Mouse (Mus musculus): ENCODE data around the gene A930017K11Rik. TPM values are rescaled to one million over a fixed set of nuclear protein-coding genes. Genes with fewer than 3 reads are reported as not detected.

The A930017K11Rik gene
- total RNA-seq (2023; ENCODE audit: inconsistent age): 0.21 TPM in 1 of 4 replicates, not detected in the others

GRCm38 (mm10) chr17:25951803-25952623 lies at the start of gene A930017K11Rik:
TSS of gene A930017K11Rik (minus strand) at chr17:25952565.

GRCm38 (mm10) chr17:25985306-25986294 lies 33.2 kb upstream of the A930017K11Rik start, which contains the start of gene Capn15:
TSS of gene Capn15 (minus strand) at chr17:25985796.

GRCm38 (mm10) chr17:25944366-25945163 lies 7.8 kb downstream of the A930017K11Rik start, which contains the start of the genes Pigq and Nhlrc4:
TSS of gene Pigq (minus strand) at chr17:25944936.
TSS of gene Nhlrc4 (minus strand) at chr17:25944961.

GRCm38 (mm10) chr17:25919144-25919785 lies 33.1 kb downstream of the A930017K11Rik start, which contains the start of gene Rab40c:
TSS of gene Rab40c (minus strand) at chr17:25919727.

Other genes starting within 250 kb of the A930017K11Rik start
- gene Gng13, start 235.4 kb downstream of the A930017K11Rik start, total RNA-seq (2023; ENCODE audit: inconsistent age): not detected in 4 replicates
- 6.4 to 12.4 TPM (median 8.6 TPM) in 4 replicates for gene Chtf18, start 225.1 kb downstream of the A930017K11Rik start, total RNA-seq (2023; ENCODE audit: inconsistent age)
- 5.2 to 7.4 TPM (median 7.3 TPM) in 4 replicates for gene Rpusd1, start 224.9 kb downstream of the A930017K11Rik start, total RNA-seq (2023; ENCODE audit: inconsistent age)
- not detected in 4 replicates for gene Mslnl, start 216.5 kb downstream of the A930017K11Rik start, total RNA-seq (2023; ENCODE audit: inconsistent age)
- 1.6 TPM in 1 of 4 replicates, not detected in the others for gene Msln, start 198.2 kb downstream of the A930017K11Rik start, total RNA-seq (2023; ENCODE audit: inconsistent age)
- gene Narfl, start 178.8 kb downstream of the A930017K11Rik start, total RNA-seq (2023; ENCODE audit: inconsistent age): 27.3 to 40.0 TPM (median 36.0 TPM) in 4 replicates
- 16.0 to 24.2 TPM (median 19.1 TPM) in 4 replicates for gene Haghl, start 166.9 kb downstream of the A930017K11Rik start, total RNA-seq (2023; ENCODE audit: inconsistent age)
- not detected in 4 replicates for gene Ccdc78, start 166.0 kb downstream of the A930017K11Rik start, total RNA-seq (2023; ENCODE audit: inconsistent age)
- 46.3 to 58.4 TPM (median 50.0 TPM) in 4 replicates for gene Fam173a, start 159.7 kb downstream of the A930017K11Rik start, total RNA-seq (2023; ENCODE audit: inconsistent age)
- 1.5 TPM in 1 of 4 replicates, not detected in the others for gene AC134908.4, start 156.9 kb downstream of the A930017K11Rik start, total RNA-seq (2023; ENCODE audit: inconsistent age)
- gene Metrn, start 155.4 kb downstream of the A930017K11Rik start, total RNA-seq (2023; ENCODE audit: inconsistent age): 10.2 to 15.1 TPM (median 13.2 TPM) in 4 replicates
- not detected in 4 replicates for gene Fbxl16, start 143.5 kb downstream of the A930017K11Rik start, total RNA-seq (2023; ENCODE audit: inconsistent age)
- gene Wdr24, start 128.9 kb downstream of the A930017K11Rik start, total RNA-seq (2023; ENCODE audit: inconsistent age): 17.0 to 23.5 TPM (median 22.7 TPM) in 4 replicates
- gene Jmjd8, start 123.7 kb downstream of the A930017K11Rik start, total RNA-seq (2023; ENCODE audit: inconsistent age): 26.8 to 30.2 TPM (median 29.3 TPM) in 4 replicates
- 62.5 to 74.1 TPM (median 64.8 TPM) in 4 replicates for gene Stub1, start 119.2 kb downstream of the A930017K11Rik start, total RNA-seq (2023; ENCODE audit: inconsistent age)
- gene Rhbdl1, start 115.3 kb downstream of the A930017K11Rik start, total RNA-seq (2023; ENCODE audit: inconsistent age): 0.84 to 2.9 TPM (median 1.9 TPM) in 4 replicates
- 3.4 to 4.4 TPM (median 3.6 TPM) in 4 replicates for gene Gm20683, start 110.8 kb downstream of the A930017K11Rik start, total RNA-seq (2023; ENCODE audit: inconsistent age)
- gene Rhot2, start 107.7 kb downstream of the A930017K11Rik start, total RNA-seq (2023; ENCODE audit: inconsistent age): 61.4 to 71.1 TPM (median 69.6 TPM) in 4 replicates
- gene Wdr90, start 91.1 kb downstream of the A930017K11Rik start, total RNA-seq (2023; ENCODE audit: inconsistent age): 33.3 to 45.0 TPM (median 38.3 TPM) in 4 replicates
- 0.69 to 3.3 TPM (median 3.0 TPM) in 3 of 4 replicates, not detected in the other for gene Mcrip2, start 83.8 kb downstream of the A930017K11Rik start, total RNA-seq (2023; ENCODE audit: inconsistent age)
- 24.4 to 27.9 TPM (median 26.1 TPM) in 4 replicates for gene Mettl26, start 77.5 kb downstream of the A930017K11Rik start, total RNA-seq (2023; ENCODE audit: inconsistent age)
- 5.7 to 6.6 TPM (median 6.0 TPM) in 4 replicates for gene Wfikkn1, start 71.7 kb downstream of the A930017K11Rik start, total RNA-seq (2023; ENCODE audit: inconsistent age)
- gene Rab40c, start 32.8 kb downstream of the A930017K11Rik start, total RNA-seq (2023; ENCODE audit: inconsistent age): 20.9 to 25.3 TPM (median 23.0 TPM) in 4 replicates
- gene Pigq, start 7.6 kb downstream of the A930017K11Rik start, total RNA-seq (2023; ENCODE audit: inconsistent age): 75.7 to 84.9 TPM (median 77.1 TPM) in 4 replicates
- not detected in 4 replicates for gene Nhlrc4, start 7.6 kb downstream of the A930017K11Rik start, total RNA-seq (2023; ENCODE audit: inconsistent age)
- gene Capn15, start 33.2 kb upstream of the A930017K11Rik start, total RNA-seq (2023; ENCODE audit: inconsistent age): 35.7 to 39.1 TPM (median 38.2 TPM) in 4 replicates
- 9.1 to 12.2 TPM (median 10.4 TPM) in 4 replicates for gene Rab11fip3, start 117.0 kb upstream of the A930017K11Rik start, total RNA-seq (2023; ENCODE audit: inconsistent age)
- gene Decr2, start 137.8 kb upstream of the A930017K11Rik start, total RNA-seq (2023; ENCODE audit: inconsistent age): 4.8 to 6.3 TPM (median 5.3 TPM) in 4 replicates
- gene Nme4, start 143.0 kb upstream of the A930017K11Rik start, total RNA-seq (2023; ENCODE audit: inconsistent age): 0.72 to 1.2 TPM (median 1.0 TPM) in 4 replicates
- gene Tmem8, start 160.7 kb upstream of the A930017K11Rik start, total RNA-seq (2023; ENCODE audit: inconsistent age): 21.2 to 26.2 TPM (median 23.0 TPM) in 4 replicates
- 42.4 to 57.1 TPM (median 53.7 TPM) in 4 replicates for gene Mrpl28, start 170.9 kb upstream of the A930017K11Rik start, total RNA-seq (2023; ENCODE audit: inconsistent age)
- 82.1 to 86.8 TPM (median 85.6 TPM) in 4 replicates for gene Axin1, start 186.1 kb upstream of the A930017K11Rik start, total RNA-seq (2023; ENCODE audit: inconsistent age)
- gene Pdia2, start 246.5 kb upstream of the A930017K11Rik start, total RNA-seq (2023; ENCODE audit: inconsistent age): not detected in 4 replicates